Mouse (Mus musculus) bone marrow macrophage, adult 2 months (primary cell): ENCODE results near the gene H1foo.

ENCODE experiments used
- CTCF ChIP-seq: IDR thresholded peaks from 2 replicates; pipeline ENCODE4 v1.5.1; 2012; ENCODE audit warnings: low read depth, mild to moderate bottlenecking, low read length, moderate library complexity
- POLR2A ChIP-seq: IDR thresholded peaks from 2 replicates; pipeline ENCODE4 v1.6.1; 2012; ENCODE audit warnings: mild to moderate bottlenecking, low read depth, low read length, borderline replicate concordance

DNA sequence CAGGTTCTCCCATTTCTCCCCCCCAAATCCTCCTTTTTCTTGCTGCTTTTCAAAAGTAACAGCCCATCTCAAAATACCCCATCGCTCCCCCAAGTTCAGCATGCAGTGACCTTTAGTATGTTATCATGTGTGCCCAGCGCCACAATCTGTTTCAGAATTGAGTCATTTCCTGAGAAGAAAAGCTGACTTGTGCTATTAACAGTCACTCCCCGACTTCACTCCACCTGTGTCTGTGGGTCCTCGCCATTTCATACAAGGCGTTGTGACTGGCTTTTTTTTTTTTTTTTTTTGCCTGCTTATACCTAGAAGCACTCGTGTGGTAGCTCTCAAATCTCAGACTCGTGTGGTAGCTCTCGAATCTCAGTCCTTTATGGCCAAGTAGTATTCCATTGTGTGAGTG lies 895 bp downstream of the H1foo start:
- TF ChIP-seq POLR2A (no peak), CTCF (no peak)
